Mouse (Mus musculus): ENCODE measurements around the gene Setd3. TPM values are rescaled to one million over a fixed set of nuclear protein-coding genes. Genes with fewer than 3 reads are reported as not detected.

Setd3 gene
- polyA plus RNA-seq (2015; fragmentation: Nextera tagmentation; extraction: Ambion mirVana), result 85.0 and 88.8 TPM in 2 replicates

DNA sequence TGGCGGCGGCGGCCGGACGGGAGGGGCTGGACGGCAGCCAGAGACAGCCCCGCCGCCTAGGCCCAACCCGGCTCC lies at the start of gene Setd3:
Gene Setd3 (minus strand): TSS at position 69 of the 75 bp plus-strand sequence.
- no peaks in the 10 kb centered on the region; the same call in 1 of the 2 replicates for H3K36me3 ChIP-seq (ENCODE audit: control insufficient read depth, insufficient read depth, low read length)
- H3K9ac ChIP-seq (ENCODE audit: low read length), result peak within 1 kb of the TSS; percentile 99
- ATAC-seq (ENCODE audit: low read depth), result no peak
- H3K27me3 ChIP-seq (ENCODE audit: control insufficient read depth, insufficient read depth, low read depth, low read length), result no peaks in the 10 kb centered on the region
- H3K27ac ChIP-seq (ENCODE audit: low read length), result peak within 1 kb of the TSS; percentile 95
- peak within 1 kb of the TSS; percentile 99 for H3K4me3 ChIP-seq (ENCODE audit: low read length)
- H3K9me3 ChIP-seq (ENCODE audit: control insufficient read depth, low read length), result no peaks in the 10 kb centered on the region
- H3K4me1 ChIP-seq (replicated peaks; ENCODE audit: control insufficient read depth, insufficient read depth, low read length), result peaks cover 25% of the 10 kb centered on the region
- H3K4me2 ChIP-seq (ENCODE audit: low read depth, low read length), result peak within 1 kb of the TSS; percentile 91
- WGBS, result 0% methylated on average over 7 of the region's 9 CpGs

DNA sequence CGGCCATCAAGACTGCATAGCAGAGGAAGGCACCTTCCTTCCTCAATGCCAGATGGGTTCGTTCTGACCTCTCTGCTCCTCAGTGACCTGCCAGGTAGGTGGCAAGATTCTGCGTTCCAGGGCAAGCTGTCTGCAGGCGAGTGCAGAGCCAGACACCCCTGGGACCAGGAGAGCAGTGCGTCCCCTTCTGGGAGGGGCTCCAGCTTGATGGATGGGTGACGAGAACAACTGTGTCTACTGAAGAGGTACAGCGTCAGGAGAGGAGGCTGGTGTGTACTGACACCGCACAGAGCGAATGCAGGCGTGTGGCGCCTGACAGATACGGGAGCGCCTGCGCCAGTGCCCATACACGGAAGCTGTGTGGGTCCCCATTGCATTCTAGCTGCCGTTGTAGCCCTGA lies 48.4 kb upstream of the Setd3 start:
- Histone ChIP-seq H3K36me3 (ENCODE audit: control insufficient read depth, insufficient read depth, low read length) (no peaks in the 10 kb centered on the region), H3K4me1 (replicated peaks; ENCODE audit: control insufficient read depth, insufficient read depth, low read length) (peaks cover 7% of the 10 kb centered on the region), H3K9me3 (ENCODE audit: control insufficient read depth, low read length) (no peaks in the 10 kb centered on the region), H3K4me2 (ENCODE audit: low read depth, low read length) (no peak overlapping the region), H3K4me3 (ENCODE audit: low read length) (no peak overlapping the region), H3K9ac (ENCODE audit: low read length) (no peak overlapping the region), H3K27me3 (ENCODE audit: control insufficient read depth, insufficient read depth, low read depth, low read length) (no peaks in the 10 kb centered on the region), H3K27ac (ENCODE audit: low read length) (no peak overlapping the region)
- WGBS, result 80% methylated on average over 16 of the region's 16 CpGs
- no peak for ATAC-seq (ENCODE audit: low read depth)

DNA sequence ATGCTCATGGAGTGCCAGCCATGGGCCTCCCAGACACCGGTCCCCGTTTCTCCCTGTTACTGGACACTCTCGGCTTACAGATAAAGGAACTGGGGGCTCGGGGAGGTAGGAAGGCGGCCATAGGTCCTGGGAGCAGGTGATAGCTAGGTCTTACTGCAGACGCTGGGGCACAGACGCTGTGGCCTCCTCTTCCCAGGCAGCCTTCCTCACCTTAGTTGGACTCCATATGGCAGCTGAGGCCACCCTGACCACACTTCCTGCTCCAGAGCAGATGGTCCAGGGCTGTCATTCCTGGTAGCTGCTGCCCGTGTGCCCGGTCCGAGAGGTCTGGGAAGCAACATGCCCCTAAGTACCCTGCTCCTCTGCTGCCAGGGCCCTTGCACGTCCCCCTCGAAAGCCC lies 47.8 kb upstream of the Setd3 start:
- Histone ChIP-seq H3K4me3 (ENCODE audit: low read length) (no peak overlapping the region), H3K27me3 (ENCODE audit: control insufficient read depth, insufficient read depth, low read depth, low read length) (no peaks in the 10 kb centered on the region), H3K27ac (ENCODE audit: low read length) (no peak overlapping the region), H3K9me3 (ENCODE audit: control insufficient read depth, low read length) (no peaks in the 10 kb centered on the region), H3K36me3 (ENCODE audit: control insufficient read depth, insufficient read depth, low read length) (no peaks in the 10 kb centered on the region), H3K4me2 (ENCODE audit: low read depth, low read length) (no peak overlapping the region), H3K9ac (ENCODE audit: low read length) (no peak overlapping the region), H3K4me1 (replicated peaks; ENCODE audit: control insufficient read depth, insufficient read depth, low read length) (peaks cover 7% of the 10 kb centered on the region)
- ATAC-seq (ENCODE audit: low read depth), result no peak
- WGBS, result 86% methylated on average over 12 of the region's 12 CpGs

DNA sequence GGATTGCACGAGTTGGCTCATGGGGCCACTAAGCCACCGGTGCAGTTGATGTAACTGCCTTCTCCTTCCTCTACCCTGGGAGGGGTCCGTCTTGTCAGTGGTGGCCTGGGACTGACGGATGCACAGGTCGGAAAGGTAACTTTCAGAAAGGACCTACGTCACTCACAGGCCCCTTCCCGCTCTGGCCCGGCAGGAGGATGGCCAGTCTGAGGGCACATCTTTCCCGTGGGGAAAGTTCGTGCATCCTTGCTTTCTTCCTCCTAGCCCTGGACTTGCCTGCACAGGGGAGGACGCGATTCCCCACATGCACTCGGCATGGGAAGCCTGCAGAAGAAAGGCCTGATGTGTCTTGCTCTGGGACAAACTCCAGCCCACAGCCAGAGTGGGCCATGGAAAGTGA lies 47.1 kb upstream of the Setd3 start:
- Histone ChIP-seq H3K4me1 (replicated peaks; ENCODE audit: control insufficient read depth, insufficient read depth, low read length) (peaks cover 12% of the 10 kb centered on the region), H3K4me2 (ENCODE audit: low read depth, low read length) (no peak overlapping the region), H3K27ac (ENCODE audit: low read length) (no peak overlapping the region), H3K27me3 (ENCODE audit: control insufficient read depth, insufficient read depth, low read depth, low read length) (no peaks in the 10 kb centered on the region), H3K9ac (ENCODE audit: low read length) (no peak overlapping the region), H3K9me3 (ENCODE audit: control insufficient read depth, low read length) (no peaks in the 10 kb centered on the region), H3K36me3 (ENCODE audit: control insufficient read depth, insufficient read depth, low read length) (no peaks in the 10 kb centered on the region), H3K4me3 (ENCODE audit: low read length) (no peak overlapping the region)
- no peak for ATAC-seq (ENCODE audit: low read depth)
- 81% methylated on average over 13 of the region's 13 CpGs for WGBS

DNA sequence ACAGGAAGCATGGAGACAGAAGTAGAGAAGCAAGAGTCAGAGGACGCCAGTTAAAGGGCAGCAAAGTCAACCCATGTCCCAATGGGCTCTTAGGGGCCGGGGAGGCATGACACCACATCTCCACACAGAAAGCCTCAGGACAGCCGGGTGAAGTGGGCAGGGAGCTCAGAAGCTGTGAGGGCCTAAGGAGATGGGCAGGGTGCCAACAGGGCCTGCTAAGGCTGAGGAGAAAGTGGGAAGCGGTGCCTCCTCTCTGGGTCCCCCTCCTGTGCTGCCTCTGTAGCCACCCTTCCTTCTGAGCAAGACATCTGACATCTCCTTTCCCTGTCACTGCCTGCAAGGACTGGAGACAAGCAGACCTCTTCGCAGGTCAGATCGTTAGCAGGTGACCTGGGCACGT lies 46.7 kb upstream of the Setd3 start:
- no peaks in the 10 kb centered on the region for H3K27me3 ChIP-seq (ENCODE audit: control insufficient read depth, insufficient read depth, low read depth, low read length)
- H3K9ac ChIP-seq (ENCODE audit: low read length), result no peak overlapping the region
- H3K27ac ChIP-seq (ENCODE audit: low read length), result no peak overlapping the region
- WGBS, result 59% methylated on average over 7 of the region's 7 CpGs
- H3K4me3 ChIP-seq (ENCODE audit: low read length), result no peak overlapping the region
- H3K4me1 ChIP-seq (replicated peaks; ENCODE audit: control insufficient read depth, insufficient read depth, low read length), result peaks cover 13% of the 10 kb centered on the region
- no peak for ATAC-seq (ENCODE audit: low read depth)
- H3K36me3 ChIP-seq (ENCODE audit: control insufficient read depth, insufficient read depth, low read length), result no peaks in the 10 kb centered on the region
- H3K4me2 ChIP-seq (ENCODE audit: low read depth, low read length), result no peak overlapping the region
- no peaks in the 10 kb centered on the region for H3K9me3 ChIP-seq (ENCODE audit: control insufficient read depth, low read length)

DNA sequence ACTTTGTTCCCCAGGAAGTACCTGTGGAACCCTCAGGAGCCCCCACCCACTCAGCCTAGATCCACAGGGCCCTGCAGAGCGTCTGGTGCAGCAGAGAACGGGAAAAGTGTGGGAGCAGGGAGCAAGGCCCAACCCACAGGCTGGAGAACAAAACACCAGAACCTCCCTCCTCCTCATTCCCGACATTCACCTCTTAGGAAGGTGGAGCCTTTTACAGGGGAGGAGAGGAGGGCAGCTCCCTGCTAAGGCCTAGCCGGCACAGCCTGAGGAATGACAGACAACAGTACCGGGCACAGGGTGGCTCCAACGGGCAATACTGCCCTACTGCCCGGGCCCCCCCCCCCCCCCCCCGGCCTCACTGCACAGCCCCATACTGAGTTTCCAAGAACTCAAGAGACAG lies 44.2 kb upstream of the Setd3 start:
- Histone ChIP-seq H3K9ac (ENCODE audit: low read length) (no peak overlapping the region), H3K4me3 (ENCODE audit: low read length) (no peak overlapping the region), H3K27ac (ENCODE audit: low read length) (no peak overlapping the region), H3K9me3 (ENCODE audit: control insufficient read depth, low read length) (no peaks in the 10 kb centered on the region), H3K36me3 (ENCODE audit: control insufficient read depth, insufficient read depth, low read length) (no peaks in the 10 kb centered on the region), H3K27me3 (ENCODE audit: control insufficient read depth, insufficient read depth, low read depth, low read length) (no peaks in the 10 kb centered on the region), H3K4me1 (replicated peaks; ENCODE audit: control insufficient read depth, insufficient read depth, low read length) (peaks cover 29% of the 10 kb centered on the region), H3K4me2 (ENCODE audit: low read depth, low read length) (no peak overlapping the region)
- WGBS, result 49% methylated on average over 8 of the region's 8 CpGs
- ATAC-seq (ENCODE audit: low read depth), result no peak

DNA sequence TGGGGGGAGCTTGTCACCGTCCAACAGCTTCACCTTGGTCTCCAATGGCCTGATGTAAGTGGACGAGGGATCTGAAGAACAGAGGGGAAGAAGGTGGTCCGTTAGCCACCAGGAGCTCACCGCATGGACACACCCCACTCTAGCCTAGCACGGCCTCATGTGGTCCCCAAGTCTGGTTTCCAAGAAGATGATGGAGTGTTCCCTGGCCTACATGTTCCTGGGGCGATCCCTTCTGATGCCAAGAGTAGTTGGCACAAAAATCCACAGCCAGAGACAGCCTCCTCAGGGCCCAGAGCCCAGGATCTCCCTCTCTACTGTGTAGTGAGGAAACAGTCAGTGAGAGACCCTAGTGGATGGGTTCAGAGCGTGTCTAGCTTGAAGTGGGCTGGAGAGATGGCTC lies 42.6 kb upstream of the Setd3 start:
- no peaks in the 10 kb centered on the region for H3K36me3 ChIP-seq (ENCODE audit: control insufficient read depth, insufficient read depth, low read length)
- WGBS, result 83% methylated on average over 7 of the region's 7 CpGs
- no peak overlapping the region for H3K27ac ChIP-seq (ENCODE audit: low read length)
- no peaks in the 10 kb centered on the region for H3K9me3 ChIP-seq (ENCODE audit: control insufficient read depth, low read length)
- H3K27me3 ChIP-seq (ENCODE audit: control insufficient read depth, insufficient read depth, low read depth, low read length), result no peaks in the 10 kb centered on the region
- ATAC-seq (ENCODE audit: low read depth), result no peak
- H3K4me3 ChIP-seq (ENCODE audit: low read length), result no peak overlapping the region
- H3K9ac ChIP-seq (ENCODE audit: low read length), result no peak overlapping the region
- peaks cover 30% of the 10 kb centered on the region for H3K4me1 ChIP-seq (replicated peaks; ENCODE audit: control insufficient read depth, insufficient read depth, low read length)
- no peak overlapping the region for H3K4me2 ChIP-seq (ENCODE audit: low read depth, low read length)

DNA sequence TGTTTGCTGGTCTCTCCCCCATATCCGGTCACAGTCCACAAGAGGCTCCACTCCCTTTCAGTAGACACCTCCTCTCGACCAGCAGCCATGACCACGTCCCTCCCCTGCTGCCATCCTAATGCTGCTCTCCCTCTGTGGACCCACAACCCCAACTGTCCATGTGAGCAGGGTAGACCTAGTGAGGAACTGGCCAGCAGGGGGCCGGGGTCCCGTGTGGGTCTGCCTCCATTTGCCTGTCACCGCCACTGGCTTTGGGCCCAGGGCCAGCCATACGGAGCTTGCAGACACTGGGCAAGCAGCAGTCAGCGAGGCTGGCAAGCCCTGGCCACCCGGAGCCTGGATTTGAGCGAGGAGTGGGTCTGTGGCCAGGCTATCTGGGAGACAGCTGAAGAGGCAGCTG lies 42.1 kb upstream of the Setd3 start:
- ATAC-seq (ENCODE audit: low read depth), result peak; percentile 52
- no peaks in the 10 kb centered on the region for H3K36me3 ChIP-seq (ENCODE audit: control insufficient read depth, insufficient read depth, low read length)
- H3K27me3 ChIP-seq (ENCODE audit: control insufficient read depth, insufficient read depth, low read depth, low read length), result no peaks in the 10 kb centered on the region
- no peak overlapping the region for H3K4me3 ChIP-seq (ENCODE audit: low read length)
- no peak overlapping the region for H3K9ac ChIP-seq (ENCODE audit: low read length)
- H3K4me2 ChIP-seq (ENCODE audit: low read depth, low read length), result no peak overlapping the region
- H3K4me1 ChIP-seq (replicated peaks; ENCODE audit: control insufficient read depth, insufficient read depth, low read length), result peaks cover 30% of the 10 kb centered on the region
- no peaks in the 10 kb centered on the region for H3K9me3 ChIP-seq (ENCODE audit: control insufficient read depth, low read length)
- 45% methylated on average over 10 of the region's 10 CpGs for WGBS
- no peak overlapping the region for H3K27ac ChIP-seq (ENCODE audit: low read length)

DNA sequence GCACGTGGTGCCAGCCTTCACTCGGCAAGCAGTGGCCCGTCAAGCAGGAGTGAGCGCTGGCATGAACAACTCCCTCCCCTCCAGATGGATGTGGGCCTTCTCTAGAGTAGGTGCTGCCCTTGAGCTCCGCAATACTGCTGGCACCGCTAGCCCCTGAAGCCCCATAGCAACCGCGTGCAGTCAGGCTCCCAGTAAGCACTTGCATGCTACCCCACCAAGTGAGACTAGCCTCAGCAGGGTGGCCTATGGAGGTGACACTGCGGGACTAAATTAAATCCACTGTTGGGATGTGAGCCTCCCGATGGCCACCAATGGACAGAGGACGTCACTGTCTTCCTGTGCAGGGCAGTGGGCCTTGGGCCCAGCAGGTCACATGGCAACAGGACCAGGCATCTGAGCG lies 41.5 kb upstream of the Setd3 start:
- peak overlapping the region; percentile 22; the same call in 1 of the 2 replicates for H3K27ac ChIP-seq (ENCODE audit: low read length)
- ATAC-seq (ENCODE audit: low read depth), result no peak
- no peak overlapping the region for H3K4me3 ChIP-seq (ENCODE audit: low read length)
- H3K9me3 ChIP-seq (ENCODE audit: control insufficient read depth, low read length), result no peaks in the 10 kb centered on the region
- no peak overlapping the region for H3K9ac ChIP-seq (ENCODE audit: low read length)
- H3K4me2 ChIP-seq (ENCODE audit: low read depth, low read length), result no peak overlapping the region
- H3K36me3 ChIP-seq (ENCODE audit: control insufficient read depth, insufficient read depth, low read length), result no peaks in the 10 kb centered on the region
- WGBS, result 62% methylated on average over 12 of the region's 12 CpGs
- peaks cover 27% of the 10 kb centered on the region for H3K4me1 ChIP-seq (replicated peaks; ENCODE audit: control insufficient read depth, insufficient read depth, low read length)
- H3K27me3 ChIP-seq (ENCODE audit: control insufficient read depth, insufficient read depth, low read depth, low read length), result no peaks in the 10 kb centered on the region

DNA sequence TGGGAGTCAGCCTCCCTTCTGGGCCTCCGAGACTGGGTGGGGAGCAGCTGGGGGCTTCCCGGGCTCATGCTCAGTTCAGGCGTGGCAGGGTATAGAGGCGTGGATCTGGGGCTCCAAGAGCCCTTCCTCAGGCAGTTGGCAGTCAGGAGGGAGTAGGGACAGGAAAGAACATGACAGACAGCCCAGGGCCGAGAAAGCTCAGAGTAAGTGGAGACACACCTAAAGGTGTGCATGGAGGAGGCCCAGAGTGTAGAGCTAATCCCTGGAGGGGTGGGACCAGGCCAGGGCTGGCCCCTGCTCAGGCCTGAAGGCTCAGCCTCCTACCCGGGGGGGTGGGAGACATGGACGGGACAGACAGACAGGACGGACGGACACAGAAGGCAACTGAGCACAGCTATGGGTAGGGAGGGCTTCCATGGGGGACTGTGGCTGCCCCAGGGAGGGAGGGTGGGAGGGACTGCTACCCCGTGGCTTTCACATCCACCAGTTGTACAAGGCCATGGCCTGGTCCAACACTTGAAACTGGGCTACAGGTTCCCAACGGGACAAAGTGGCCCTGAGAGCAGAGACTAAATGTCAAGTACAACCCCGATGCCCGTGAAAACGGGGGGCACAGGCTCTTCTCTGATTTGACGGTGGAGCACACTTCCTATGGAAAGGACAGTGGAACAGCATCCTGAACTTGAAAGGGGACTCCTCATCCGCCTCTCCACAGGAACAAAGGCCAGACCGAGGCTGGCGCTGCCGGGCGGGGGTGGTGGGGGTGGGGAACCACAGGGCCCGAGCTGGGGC lies 40.9 kb upstream of the Setd3 start:
- Histone ChIP-seq H3K27me3 (ENCODE audit: control insufficient read depth, insufficient read depth, low read depth, low read length) (no peaks in the 10 kb centered on the region), H3K9ac (ENCODE audit: low read length) (peak overlapping the region; percentile 39; the same call in 1 of the 2 replicates), H3K4me3 (ENCODE audit: low read length) (no peak overlapping the region), H3K27ac (ENCODE audit: low read length) (peak overlapping the region; percentile 65), H3K4me1 (replicated peaks; ENCODE audit: control insufficient read depth, insufficient read depth, low read length) (peaks cover 24% of the 10 kb centered on the region), H3K9me3 (ENCODE audit: control insufficient read depth, low read length) (no peaks in the 10 kb centered on the region), H3K4me2 (ENCODE audit: low read depth, low read length) (peak overlapping the region; percentile 6; the same call in 1 of the 2 replicates), H3K36me3 (ENCODE audit: control insufficient read depth, insufficient read depth, low read length) (no peaks in the 10 kb centered on the region)
- ATAC-seq (ENCODE audit: low read depth), result no peak
- 64% methylated on average over 20 of the region's 21 CpGs for WGBS

Measured in lung, embryonic 16.5 days (tissue).